Mouse (Mus musculus) frontal cortex, adult (tissue): ENCODE results near the gene Ccin.
A peak's percentile ranks its signal among the peaks of the same experiment; 100 is the strongest.

Experiments used
- ATAC-seq: cut with Nextera tagmentation; 2 replicates; pipeline ENCODE4 v1.9.2; 2017; ENCODE audit warnings: mild to moderate bottlenecking, moderate library complexity, mixed read lengths; ENCODE audit not compliant: low TSS enrichment

Ccin gene

DNA sequence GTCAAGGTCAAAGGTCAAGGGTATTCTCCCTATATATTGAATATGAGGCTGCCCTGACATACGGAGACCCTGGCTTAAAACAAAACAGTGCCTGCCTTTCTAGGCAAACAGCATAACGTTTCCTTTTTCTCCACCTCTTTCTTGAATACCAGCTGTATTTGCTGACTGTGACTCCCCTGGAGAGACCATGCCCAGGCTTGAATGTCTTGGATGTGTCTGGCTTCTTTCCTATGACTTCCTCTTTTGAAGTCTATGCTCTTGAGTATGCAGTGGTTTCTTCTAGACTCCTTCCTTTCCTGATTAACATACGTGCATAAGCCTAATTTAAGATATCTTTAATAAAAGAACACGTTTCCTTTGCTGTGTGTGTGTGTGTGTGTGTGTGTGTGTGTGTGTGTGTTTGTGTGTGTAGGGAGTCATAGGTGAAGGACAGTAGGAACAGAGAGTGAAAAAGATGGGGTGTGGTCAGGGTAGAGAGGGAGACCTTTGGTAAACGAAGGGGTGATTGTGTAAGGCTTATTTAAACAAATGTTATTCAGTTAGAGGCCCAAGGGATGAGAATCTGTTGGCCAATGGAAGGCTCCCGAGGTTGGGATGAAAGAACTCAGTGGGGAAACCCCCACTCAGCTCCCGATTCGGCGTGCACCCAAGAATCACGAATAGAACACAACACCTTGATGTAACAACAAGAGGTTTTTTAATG lies 8.2 kb upstream of the Ccin start:
- ATAC-seq = no peak

GRCm38 (mm10) chr4:43976223-43976740 lies 7.0 kb upstream of the Ccin start:
- ATAC-seq = no peak

GRCm38 (mm10) chr4:43978521-43979443 lies 4.5 kb upstream of the Ccin start:
- no peak for ATAC-seq

DNA sequence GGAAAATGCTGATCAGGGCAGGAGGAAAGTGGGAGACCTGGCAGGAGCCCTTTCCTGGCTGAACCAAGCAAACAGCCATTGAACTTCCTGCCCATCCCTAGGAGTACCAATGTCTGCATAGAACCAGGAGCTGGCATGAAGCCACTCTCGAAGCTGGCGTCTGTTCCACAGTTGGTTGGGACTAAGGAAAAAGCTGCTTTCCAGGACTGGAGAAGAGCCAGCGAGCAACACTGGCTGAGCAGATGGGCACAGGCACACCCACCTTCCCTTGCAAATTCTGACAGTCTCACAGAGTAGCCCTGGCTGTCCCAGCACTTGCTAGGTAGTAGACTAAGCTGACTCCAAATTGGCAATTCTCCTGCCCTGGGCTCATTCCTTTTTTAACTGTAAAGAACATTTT lies 3.5 kb upstream of the Ccin start:
- ATAC-seq = peak; percentile 97

- ATAC-seq = no peak
These were observed 3.0 kb upstream of the Ccin start for GRCm38 (mm10) chr4:43980236-43980635.

DNA sequence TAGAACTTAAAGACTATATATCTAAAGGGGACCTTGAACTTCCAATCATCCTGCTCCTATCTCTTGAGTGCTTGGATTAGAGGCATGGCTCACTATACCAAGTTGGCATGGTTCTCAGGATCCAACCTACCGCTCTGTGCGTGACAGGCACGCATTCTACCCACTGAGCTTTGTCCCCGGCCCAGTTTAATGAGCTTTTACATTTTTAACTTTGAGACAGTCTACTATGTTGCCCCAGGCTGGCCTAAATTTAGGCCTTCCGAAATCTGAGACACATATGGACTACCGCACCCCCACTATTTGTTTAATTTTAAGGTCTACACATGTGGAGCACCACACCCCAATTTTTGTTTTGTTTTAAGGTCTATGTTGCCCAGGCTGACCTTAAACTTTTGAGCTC lies 2.4 kb upstream of the Ccin start:
- no peak for ATAC-seq

DNA sequence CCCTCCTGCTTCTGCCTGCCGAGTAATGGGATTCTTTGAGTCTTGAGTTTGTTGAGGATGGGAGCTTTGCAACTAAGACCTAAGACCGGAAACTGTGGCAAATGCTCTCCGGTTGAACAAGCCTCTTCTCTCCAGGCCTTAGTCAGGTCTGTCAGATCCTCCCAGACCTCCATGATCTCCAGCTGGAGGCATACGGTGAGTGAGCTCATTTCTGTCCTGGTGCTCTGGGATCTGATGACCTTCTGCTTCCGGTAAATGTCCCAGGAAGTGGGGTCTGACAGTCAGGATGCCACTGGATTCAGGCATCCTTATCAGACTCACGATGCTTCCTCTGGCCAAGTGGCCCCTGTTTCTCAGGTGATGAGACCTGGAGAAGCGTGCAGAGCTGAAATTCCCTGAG lies 2.0 kb upstream of the Ccin start:
- ATAC-seq = no peak

DNA sequence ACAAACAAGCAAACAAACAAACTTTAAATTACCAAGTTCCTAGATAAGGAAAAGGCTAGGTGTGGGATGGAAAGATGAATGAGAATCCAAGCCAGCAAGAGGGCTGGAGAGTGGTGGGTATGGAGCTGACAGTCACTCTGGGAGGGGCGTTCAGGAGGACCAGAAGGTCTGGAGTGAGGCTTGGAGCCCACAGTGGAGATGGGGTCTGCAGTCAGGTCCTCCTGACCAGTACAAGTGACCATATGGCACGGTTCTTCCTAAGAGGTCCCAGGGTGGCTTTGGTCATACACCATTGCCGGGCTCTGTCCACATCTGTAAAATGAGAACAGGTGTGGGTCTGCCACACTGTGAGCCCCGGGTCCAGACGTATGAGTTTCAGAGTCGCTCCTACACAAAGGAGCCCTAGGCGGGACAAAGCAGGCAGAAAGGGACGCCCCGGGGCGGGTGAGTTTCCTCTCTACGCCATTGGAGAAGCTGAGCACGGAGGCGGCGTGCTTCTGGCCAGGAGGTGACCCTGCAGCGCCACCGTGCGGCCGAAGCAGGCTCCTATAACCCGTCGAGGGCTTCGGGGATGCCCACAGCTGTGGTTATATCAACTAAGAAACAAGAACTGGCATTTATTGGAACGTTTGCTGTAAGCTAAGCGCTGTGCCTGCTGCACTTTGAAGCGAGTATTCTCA lies 1.1 kb upstream of the Ccin start:
- ATAC-seq = peak; percentile 86

DNA sequence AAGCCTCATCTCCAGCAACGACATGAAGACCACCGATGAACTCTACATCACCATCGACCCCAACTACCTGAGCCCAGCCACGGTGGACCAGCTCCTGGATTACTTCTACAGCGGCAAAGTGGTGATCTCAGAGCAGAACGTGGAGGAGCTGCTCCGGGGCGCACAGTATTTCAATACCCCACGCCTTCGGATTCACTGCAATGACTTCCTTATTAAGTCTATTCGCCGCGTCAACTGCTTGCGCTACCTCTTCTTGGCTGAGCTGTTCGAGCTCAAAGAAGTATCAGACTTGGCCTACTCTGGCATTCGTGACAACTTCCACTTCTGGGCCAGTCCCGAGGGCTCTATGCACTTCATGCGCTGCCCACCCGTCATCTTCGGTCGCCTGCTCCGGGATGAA lies 473 bp downstream of the Ccin start:
- no peak for ATAC-seq

DNA sequence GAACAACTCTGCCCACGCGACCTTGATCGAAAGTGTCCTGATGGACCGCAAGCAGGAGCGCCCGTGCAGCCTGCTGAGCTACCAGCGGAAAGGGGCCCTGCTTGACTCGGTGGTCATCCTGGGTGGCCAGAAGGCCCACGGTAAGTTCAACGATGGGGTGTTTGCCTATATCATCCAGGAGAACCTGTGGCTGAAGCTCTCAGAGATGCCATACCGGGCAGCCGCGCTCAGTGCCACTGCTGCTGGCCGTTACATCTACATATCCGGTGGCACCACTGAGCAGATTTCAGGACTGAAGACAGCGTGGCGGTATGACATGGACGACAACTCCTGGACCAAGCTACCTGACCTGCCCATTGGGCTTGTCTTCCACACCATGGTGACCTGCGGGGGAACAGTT lies 1.0 kb downstream of the Ccin start:
- no peak for ATAC-seq

DNA sequence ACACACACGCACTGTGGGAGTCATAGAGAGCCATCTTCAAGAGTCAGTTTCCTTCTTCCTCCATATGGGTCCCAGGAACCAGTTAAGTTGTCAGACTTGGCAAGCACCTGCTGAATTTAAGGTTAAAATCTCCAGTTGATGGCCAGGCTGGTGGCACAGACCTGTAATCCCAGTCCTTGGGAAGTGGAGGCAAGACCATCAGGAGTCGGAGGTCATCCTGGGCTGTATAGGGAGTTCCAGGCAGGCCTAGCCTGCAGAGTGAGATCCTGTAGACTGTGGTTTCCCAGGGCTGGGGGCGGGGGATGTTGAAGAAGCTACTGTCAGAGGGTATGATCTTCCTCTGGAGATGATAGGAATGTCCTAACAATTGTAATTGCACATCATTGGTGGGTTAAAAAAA lies 5.7 kb downstream of the Ccin start:
- no peak for ATAC-seq

DNA sequence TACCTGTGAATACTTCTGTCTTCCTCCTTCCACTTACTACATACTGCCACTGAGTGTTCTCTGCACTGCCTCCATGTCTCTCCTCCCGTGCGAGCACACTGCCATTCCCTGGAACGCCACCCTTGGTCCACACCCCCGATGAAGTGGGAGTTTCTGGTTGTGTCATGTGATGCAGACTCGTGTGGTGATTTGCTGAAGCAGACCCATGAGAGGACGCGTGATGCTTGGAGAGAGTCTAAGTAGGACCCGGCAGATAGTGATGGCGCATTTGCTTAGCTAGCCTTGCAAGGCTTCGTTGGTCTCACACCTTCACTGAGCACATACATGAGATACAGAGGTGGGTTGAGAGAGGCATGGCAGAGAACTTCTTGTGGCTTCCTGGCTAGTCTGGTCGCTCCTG lies 9.8 kb downstream of the Ccin start:
- no peak for ATAC-seq

GRCm38 (mm10) chr4:43994342-43994741 lies 11.1 kb downstream of the Ccin start:
- ATAC-seq = no peak

DNA sequence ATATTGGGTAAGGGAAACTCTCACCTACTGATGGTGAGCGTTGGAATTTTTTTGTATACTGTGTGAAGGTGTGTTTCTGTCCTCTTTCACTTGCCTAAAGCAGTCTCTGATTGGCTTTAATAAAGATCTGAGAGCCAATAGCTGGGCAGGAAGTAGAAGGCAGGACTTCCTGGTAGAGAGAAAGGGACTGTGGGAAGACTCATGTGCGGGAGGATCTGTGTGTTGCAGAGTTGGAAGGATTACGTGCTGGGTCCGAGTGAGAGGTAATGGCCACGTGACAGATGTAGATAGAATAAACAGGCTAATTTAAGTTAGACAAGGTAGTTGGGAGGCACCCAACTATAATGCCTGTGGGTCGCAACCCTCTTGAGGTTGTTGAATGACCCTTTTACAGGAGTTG lies 20.3 kb downstream of the Ccin start:
- no peak for ATAC-seq

GRCm38 (mm10) chr4:44004126-44004525 lies 20.8 kb downstream of the Ccin start, which contains the start of gene Clta:
TSS of gene Clta (plus strand) at chr4:44004452.
- no peak for ATAC-seq

- ATAC-seq = no peak
These were observed 21.5 kb downstream of the Ccin start for GRCm38 (mm10) chr4:44004623-44005409.

DNA sequence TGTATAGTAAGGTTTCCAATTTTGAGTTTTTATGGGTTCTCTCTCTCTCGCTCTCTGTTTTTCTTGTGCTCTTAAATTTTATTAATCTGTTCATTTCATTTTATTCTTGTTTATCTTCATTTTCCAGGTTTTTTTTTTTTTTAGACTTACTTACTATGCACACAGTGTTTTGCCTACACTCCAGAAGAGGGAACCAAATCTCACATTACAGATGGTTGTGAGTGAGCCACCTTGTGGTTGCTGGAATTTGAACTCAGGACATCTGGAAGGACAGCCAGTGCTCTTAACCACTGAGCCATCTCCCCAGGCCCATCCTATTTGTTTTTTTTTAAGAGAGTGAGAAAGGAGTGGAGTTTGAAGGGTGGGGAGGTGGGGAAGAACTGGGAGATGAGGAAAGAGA lies 26.9 kb downstream of the Ccin start:
- no peak for ATAC-seq

GRCm38 (mm10) chr4:44010893-44011292 lies 27.6 kb downstream of the Ccin start:
- ATAC-seq = no peak

GRCm38 (mm10) chr4:44011799-44012198 lies 28.5 kb downstream of the Ccin start:
- ATAC-seq = no peak

DNA sequence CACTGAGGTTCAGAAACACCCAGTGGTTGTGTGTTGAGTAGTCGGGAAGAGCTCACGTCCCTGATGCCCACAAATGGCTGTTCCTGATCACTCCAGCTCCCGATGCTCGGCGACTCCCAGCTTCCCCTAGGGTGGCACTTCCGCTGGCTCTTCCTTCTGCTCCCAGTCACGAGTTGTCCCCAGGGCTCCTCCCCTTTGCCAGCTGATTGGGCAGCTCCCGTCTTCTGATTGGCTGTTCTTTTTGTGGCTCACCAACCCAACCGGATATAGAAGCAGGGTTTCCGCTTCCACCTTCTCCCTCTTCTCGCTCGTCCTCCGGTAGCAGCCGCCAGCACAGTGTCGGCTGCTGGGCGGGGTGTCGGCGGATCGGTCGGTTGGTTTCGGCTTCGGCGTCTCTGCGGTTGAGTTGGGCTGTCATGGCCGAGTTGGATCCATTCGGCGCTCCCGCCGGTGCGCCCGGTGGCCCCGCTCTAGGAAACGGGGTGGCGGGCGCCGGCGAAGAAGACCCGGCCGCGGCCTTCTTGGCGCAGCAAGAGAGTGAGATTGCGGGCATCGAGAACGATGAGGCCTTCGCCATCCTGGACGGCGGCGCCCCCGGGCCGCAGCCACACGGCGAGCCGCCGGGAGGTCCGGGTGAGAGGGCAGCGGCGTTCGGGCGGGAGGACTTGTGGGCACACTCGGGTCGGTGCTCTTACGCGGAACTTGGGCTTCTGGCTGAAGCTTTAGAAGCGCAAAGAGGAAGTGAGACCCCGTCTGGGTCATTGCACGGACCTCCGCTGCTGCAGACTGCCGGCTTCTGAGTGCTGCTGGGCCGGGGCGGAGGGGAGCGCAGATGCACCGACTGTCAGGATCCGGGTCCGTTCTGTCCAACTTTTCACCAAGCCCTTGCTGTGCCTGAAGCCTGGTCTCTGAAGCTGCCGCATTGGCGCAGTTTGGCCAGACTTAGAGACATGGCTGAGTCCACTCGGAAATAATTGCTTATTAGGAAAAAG lies 29.4 kb downstream of the Ccin start:
- peak; percentile 100 for ATAC-seq
